Mouse (Mus musculus) adrenal gland, postnatal 4 days (tissue): Measurements from ENCODE around the gene Hilpda. TPM values are rescaled to one million over a fixed set of nuclear protein-coding genes. Genes with fewer than 3 reads are reported as not detected.

Experiments
- total RNA-seq, 2 experiments: library from RNA; stranded (reverse); gene quantifications; 2 replicates each; pipeline ENCODE4 v1.2.3; 2021

Hilpda gene
- total RNA-seq, 2 experiments from 2014 or later, result 11.7 TPM

Other genes starting within 250 kb of the Hilpda start
- gene Lep, start 212.3 kb upstream of the Hilpda start, total RNA-seq, result 1 to 10 TPM in 1 of 2 experiments, under 1 TPM in 1; 0.70 to 2.8 TPM
- gene Rbm28, start 107.5 kb upstream of the Hilpda start, total RNA-seq, result 10 to 100 TPM; 32.5 to 33.7 TPM
- gene Prrt4, start 92.9 kb upstream of the Hilpda start, total RNA-seq, result 10 to 100 TPM; 11.1 to 11.7 TPM
- gene Impdh1, start 56.1 kb upstream of the Hilpda start, total RNA-seq, result 10 to 100 TPM; 62.1 to 65.9 TPM
- gene Fam71f2, start 7.1 kb downstream of the Hilpda start, total RNA-seq, result under 1 TPM in 1 of 2 experiments, not detected in 1; 0.31 TPM
- under 1 TPM in 1 of 2 experiments, not detected in 1; 0.22 TPM for gene Fam71f1, start 46.7 kb downstream of the Hilpda start, total RNA-seq
- 100 to 1,000 TPM; 194 to 202 TPM for gene Calu, start 75.6 kb downstream of the Hilpda start, total RNA-seq
- gene Opn1sw, start 116.0 kb downstream of the Hilpda start, total RNA-seq, result not detected
- gene Ccdc136, start 123.8 kb downstream of the Hilpda start, total RNA-seq, result 10 to 100 TPM; 10.0 to 12.6 TPM
- 10 to 100 TPM; 16.5 to 28.3 TPM for gene Flnc, start 160.8 kb downstream of the Hilpda start, total RNA-seq
- gene Atp6v1f, start 195.2 kb downstream of the Hilpda start, total RNA-seq, result 100 to 1,000 TPM; 174 to 181 TPM
- gene Atp6v1fnb, start 198.9 kb downstream of the Hilpda start, total RNA-seq, result 1 to 10 TPM in 1 of 2 experiments, under 1 TPM in 1; 0.92 to 1.1 TPM
- 10 to 100 TPM in 1 of 2 experiments, 1 to 10 TPM in 1; 9.0 to 14.2 TPM for gene Kcp, start 235.5 kb downstream of the Hilpda start, total RNA-seq